Mouse (Mus musculus) brain, embryonic 18.5 days (tissue): ENCODE measurements around the gene Znrf4.

ENCODE experiments used
- DNase-seq: peaks from one replicate; pipeline ENCODE4 v3.0.0-alpha.2; 2012; ENCODE audit warnings: low read depth, low spot score

Gene Znrf4

GRCm38 (mm10) chr17:56490438-56491152 lies 21.6 kb downstream of the Znrf4 start:
- DNase-seq: no peak

DNA sequence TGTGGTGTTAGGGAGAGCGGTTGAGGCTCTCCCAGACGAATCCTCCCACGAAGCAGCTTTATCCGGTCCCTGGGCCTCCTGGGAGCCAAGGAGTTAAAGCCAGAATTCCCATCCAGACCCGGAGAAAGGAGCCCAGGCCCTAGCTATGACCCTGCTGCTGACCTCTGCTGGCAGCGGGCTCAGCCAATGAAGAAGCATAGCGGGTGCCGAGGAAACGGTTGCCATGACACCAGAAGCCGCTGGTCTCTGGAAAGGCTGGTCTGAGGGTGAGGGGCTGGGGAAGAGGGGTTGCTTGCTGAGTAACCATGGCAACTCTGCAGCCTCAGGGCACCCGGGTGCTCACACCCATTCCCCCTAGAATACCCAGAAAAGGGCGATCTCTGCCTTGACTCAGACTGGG lies 24.2 kb downstream of the Znrf4 start:
- no peak for DNase-seq

DNA sequence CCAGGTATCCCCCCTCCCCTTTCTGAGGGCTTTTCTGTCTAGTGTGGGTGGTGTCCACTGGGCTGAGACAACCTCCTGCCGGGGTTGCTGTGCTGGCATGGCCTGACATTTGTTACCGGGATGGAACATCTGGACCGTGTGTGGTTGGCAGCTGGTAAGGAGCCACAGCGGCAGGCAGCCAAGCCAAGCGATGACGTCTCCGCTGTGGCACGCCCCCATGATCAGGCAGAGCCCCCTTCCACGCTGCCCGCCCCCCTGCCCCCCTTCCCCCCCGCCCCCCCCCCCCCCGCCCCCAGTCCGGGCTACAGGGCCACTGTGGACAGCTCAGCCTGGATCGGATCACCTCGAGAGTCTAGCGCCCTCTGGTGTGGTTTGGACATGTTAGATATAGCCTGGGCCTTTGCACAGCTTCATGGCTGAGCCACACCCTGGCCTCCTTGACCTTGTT lies 24.8 kb downstream of the Znrf4 start:
- DNase-seq: no peak

- no peak for DNase-seq
These were observed 26.3 kb downstream of the Znrf4 start for GRCm38 (mm10) chr17:56485926-56486325.

- DNase-seq: no peak
These were observed 27.1 kb downstream of the Znrf4 start for GRCm38 (mm10) chr17:56485118-56485517.

GRCm38 (mm10) chr17:56482671-56483070 lies 29.6 kb downstream of the Znrf4 start:
- DNase-seq: no peak

DNA sequence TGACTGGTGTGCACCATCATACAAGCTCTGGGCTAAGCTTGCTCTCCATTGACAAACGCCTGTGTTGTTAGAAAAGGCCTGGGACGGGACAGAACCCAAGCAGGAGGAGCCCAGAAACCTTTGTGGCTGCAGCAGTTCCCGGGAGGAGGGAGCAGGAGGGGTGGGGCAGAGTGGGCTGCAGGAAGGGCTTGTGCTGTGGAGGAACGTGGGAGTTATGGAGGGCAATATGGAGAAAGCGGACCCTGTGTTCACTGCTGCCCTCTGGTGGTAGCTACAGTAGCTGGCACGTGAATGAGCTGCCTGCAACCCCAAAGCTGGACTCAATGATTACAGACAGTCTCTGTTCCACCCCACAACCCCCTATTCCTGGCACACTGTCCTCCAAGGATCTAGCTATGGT lies 32.9 kb downstream of the Znrf4 start:
- no peak for DNase-seq

DNA sequence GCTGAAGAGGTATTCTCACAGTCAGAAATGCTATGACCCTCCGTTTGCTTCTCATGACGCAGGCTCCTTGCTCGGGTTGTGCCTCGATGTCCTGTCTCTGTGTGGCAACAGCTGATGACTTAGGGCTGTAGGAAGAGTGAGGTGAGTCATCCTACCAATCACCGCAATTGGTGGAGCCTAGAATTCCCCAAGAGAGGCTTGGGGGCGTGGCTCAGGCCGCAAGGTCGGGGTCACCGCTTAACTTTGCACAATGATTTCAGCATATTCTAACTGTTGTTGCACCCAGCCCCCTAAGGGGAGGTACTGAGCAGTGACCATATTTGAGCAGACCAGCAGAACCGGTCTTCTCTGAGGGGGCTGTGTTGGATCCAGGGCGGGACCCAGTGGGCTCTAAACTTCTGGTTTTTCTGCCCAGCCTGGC lies 34.0 kb downstream of the Znrf4 start:
- no peak for DNase-seq

GRCm38 (mm10) chr17:56477191-56477818 lies 34.9 kb downstream of the Znrf4 start:
- no peak for DNase-seq

- DNase-seq: peak; percentile 93
These were observed 35.9 kb downstream of the Znrf4 start, which contains the start of gene Ptprs for GRCm38 (mm10) chr17:56476402-56476752. TSS of gene Ptprs (minus strand) at chr17:56476483.

- DNase-seq: no peak
These were observed 36.4 kb downstream of the Znrf4 start for GRCm38 (mm10) chr17:56475584-56476401.

DNA sequence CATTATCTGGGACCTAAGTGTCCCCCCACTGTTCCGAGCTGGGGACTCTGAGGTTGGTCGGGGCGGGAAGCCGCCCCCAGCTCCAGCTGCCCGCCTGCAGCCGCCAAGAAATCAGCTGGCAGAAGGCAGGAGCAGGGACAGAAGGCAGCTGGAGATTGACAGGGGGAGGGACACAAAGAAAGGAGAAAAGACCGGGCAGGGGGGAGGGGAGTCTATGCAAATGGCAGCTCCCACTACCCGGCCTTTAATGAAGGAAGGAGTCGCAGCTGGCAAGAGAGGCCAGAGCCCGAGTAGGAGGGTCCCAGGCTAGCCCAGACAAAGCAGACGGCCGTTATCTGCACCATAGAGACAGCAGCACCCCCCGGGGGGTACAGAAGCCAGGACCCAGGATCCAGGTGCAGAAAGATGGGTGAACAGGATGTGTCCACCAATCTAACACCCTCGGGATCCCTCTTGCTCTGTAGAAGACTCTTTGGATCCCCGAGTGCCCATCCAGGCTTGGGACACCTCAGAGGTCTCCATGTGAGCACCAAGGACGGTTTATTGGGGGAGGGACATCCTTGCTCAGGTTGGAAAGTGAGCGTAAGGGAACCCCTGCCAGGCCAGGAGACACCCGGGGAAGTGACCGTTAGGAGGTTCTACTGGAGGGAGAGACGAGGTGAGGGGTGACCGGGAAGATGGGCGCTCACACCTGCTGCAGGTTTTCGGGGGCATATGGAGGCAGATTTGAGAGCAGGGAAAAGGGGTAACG lies 37.2 kb downstream of the Znrf4 start:
- no peak for DNase-seq

DNA sequence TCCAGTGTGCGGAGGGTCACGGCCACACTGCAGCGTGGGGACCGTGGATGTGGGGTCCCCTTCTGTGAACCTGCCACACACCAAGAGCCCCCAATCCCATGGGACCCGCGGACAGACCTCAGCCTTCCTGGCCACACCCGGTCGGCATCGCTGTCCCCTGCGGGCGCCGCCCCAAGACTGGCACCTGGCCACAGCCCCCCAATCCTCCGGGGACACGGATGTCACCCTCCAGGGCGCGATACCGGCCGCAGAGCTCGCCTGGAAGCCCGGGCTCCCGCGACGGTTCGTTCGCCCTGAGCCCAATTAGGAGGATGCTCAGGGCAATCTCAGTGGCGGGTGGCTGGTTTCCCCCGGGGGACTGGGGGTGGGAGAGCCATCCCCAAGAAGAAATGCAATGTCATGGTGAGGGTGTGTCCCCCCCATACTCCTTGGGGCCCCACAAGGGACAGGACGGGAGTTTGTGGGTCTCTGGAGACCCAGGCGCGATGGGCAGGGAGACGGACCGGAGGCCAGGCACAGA lies 37.9 kb downstream of the Znrf4 start:
- no peak for DNase-seq

DNA sequence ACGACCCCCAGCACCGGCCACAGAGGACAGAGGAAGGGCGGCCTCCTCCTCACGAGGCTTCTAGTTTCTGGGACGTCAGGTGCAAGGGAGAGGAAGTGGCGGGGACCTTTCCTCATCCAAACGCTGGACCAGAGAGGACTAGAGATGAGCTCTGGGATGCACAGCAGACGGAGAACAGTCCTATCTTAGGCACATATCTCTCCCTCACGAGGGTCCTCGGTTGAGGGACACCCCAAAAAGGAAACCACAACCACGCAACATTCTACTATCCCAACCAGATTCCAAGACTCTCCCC lies 38.7 kb downstream of the Znrf4 start:
- no peak for DNase-seq

- DNase-seq: no peak
These were observed 39.3 kb downstream of the Znrf4 start for GRCm38 (mm10) chr17:56472733-56473610.

- no peak for DNase-seq
These were observed 40.1 kb downstream of the Znrf4 start for GRCm38 (mm10) chr17:56472121-56472520.

- no peak for DNase-seq
These were observed 41.1 kb downstream of the Znrf4 start for GRCm38 (mm10) chr17:56471136-56471535.

DNA sequence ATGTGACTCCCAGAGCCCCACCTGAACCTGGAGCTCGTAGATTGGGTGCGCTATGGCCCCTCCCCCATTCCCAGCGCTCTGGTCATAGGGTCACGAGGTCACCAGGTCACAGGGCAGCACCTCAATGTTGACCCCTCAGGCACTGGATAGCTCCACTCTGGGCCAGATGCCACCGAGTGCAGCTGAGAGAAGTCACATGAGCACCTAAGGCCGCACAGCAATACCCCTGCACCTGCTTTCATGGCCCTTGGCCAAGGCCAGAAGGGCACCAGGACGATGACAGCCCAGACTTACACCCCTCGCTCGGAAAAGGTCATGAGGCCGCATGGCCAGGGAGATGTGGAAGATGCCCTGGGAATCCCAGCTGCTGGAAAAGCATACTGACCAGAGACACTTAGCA lies 41.7 kb downstream of the Znrf4 start:
- no peak for DNase-seq

GRCm38 (mm10) chr17:56470001-56470436 lies 42.2 kb downstream of the Znrf4 start:
- no peak for DNase-seq

GRCm38 (mm10) chr17:56469275-56469674 lies 43.0 kb downstream of the Znrf4 start:
- DNase-seq: no peak

GRCm38 (mm10) chr17:56468870-56469269 lies 43.4 kb downstream of the Znrf4 start:
- no peak for DNase-seq
